Mouse (Mus musculus): Measurements from ENCODE around the gene Sfi1.
"Not testable (repeated sequence)": the region's sequence is repeated elsewhere in the genome, so short reads cannot be mapped to it uniquely, and the experiment has no call there.

Gene Sfi1

DNA sequence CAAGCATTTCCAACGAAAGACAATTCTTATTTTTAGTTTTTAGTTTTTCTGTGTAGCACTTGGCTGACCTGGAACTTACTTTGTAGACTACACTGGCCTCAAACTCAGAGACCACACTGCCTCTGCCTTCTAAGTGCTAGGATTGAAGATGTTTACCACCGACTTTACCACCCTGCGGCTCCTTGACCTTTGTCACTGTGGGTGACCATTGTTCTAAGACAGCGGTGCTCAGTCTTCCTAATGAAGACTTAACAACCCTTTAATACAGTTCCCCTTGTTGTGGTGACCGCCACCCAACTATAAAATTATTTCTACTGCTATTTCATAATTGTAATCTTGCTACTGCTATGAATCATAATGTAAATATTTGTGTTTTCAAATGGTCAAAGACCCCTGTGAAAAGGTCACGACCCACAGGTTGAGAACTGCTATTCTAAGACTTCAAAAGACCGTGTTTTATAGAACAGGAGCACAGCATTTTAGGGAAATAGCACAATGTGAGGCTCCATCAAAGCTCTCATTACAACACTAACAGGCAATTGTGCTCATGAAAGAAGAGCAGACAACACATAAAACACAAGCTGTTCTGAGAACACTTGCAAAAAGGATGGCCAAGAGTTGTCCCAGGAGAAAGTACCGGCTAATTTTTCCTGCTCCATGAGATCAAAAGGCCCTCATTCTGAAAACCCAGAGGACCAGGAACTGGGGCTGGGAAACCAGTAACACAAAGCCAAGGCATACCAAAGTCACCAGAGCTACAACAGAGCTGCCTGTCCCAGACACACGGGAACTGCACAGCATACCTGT lies 47.7 kb downstream of the Sfi1 start:
- DNase-seq (ENCODE audit: low spot score in 2 of 2) = not testable (repeated sequence)

DNA sequence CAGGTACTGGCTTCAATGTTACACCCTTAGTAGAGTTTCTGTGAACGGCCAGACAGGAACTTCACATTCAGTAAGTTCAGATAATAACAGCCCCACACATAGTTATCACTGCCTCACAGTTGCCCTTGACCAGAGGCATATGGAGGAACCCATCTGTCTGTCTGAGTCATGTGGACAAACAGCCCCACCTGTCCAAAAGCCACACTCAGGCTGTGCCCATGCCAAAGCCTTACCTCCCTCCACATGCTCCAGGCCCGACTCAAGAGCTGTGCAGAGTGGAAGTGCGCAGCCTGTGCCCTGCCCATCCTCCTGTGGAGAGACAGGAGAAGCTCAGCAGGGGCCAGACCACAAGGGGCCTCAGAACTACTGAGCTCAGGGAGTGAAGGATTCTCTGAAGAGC lies 49.3 kb downstream of the Sfi1 start:
- DNase-seq (ENCODE audit: low spot score in 2 of 2) = not testable (repeated sequence)

DNA sequence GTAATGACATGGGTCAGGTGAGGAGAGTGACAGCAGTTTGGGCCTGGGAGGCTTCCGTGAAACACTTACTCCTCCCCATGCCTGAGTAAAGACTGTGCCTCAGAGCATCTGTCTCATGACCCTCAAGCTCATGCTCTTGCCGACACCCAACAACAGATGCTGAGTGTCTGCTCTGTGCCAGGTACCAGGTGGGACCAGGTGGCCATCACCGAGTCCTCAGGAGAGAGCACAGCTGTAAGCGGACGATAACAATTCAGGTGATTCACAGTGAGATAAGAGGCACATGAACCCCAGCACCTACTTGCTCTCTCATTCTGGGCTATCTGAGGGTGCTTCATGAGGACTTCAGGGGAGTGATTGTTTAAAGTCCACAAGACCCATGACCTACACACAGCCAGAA lies 50.9 kb downstream of the Sfi1 start:
- DNase-seq (ENCODE audit: low spot score in 2 of 2) = peak; percentile 88 to 89

DNA sequence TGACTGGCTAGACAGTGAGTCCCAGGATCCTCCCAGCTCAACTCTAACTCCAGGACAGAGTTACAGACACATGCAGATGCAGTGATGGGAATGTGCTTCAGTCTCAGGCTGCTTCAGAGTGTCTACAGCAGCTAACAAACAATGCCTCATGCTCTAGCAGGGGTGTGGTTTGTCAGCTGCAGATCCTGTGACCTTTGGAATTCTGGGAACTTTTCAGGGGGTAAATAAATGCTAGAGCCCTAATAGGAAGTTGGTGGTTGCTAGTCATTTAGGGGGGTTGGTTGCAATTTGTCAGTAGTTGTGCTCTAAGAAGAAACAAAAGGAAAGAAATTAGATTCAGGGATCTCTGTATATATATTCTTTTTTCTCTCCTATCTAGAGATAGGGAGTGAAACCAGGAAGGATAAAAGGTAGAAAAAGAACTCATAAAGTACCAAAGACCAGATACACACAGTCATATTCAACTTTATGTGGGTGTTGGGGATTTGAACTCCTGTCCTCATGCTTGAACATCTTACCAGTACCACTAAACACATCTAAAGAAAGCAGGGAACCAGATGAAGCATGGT lies 52.2 kb downstream of the Sfi1 start:
- DNase-seq (ENCODE audit: low spot score in 2 of 2) = peak; percentile 48 to 65

DNA sequence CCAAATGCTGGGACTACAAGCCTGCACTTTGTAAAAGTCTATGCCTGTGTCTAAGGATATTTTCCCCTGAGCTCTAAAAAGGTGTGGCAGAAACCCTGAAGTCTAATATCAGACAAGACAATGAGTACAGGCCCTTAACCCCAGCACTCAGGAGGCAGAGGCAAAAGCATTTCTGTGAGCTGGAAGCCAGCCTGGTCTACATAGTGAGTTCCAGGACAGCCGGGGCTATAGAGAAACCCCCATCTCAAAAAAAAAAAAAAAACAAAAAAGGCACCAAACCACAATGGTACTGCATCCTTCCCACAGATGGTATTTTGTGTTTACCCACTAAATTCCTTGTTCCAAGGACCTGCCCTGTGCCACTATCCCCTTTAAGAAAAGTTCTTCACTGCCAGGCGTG lies 54.9 kb downstream of the Sfi1 start:
- peak; percentile 64 to 65 for DNase-seq (ENCODE audit: low spot score in 2 of 2)

DNA sequence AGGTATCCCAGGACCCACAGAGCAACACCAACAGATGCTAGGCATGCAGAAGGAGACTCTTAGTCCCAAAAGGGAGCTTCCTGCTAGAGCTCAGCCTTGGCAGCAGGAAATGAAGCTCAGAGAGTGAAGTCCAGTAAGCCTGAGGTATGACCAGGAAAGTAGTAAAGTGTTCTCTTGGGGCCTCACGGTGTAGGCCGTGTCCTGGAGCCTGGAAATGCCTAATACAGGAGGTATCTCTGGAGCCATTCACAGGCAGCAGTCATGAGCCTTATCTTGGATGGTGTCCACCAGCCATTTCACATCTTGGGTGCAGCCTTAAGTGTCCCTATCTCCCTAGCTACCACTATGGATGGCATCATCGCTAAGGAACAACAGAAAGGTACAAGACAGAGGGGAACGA lies 56.0 kb downstream of the Sfi1 start:
- peak; percentile 54 to 61 for DNase-seq (ENCODE audit: low spot score in 2 of 2)

DNA sequence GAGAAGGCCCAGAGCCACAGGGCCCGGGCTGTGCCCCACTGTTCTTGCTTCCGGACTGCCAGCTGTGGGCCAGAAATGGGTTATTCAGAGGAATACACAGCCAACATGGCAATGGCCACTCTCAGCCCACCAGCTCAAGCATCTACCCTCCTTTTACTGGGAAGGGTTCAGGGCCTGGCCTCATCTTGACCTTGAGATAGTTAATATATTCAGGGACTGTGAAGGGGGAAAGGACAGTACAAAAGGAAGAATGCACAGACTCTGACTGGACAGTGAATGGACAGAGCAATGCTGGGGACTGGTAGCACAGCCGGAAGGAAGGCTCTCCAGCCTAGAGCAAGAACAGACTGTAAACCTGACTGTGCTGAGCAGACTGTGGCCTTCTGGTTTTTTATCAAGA lies 57.3 kb downstream of the Sfi1 start:
- not testable (repeated sequence) for DNase-seq (ENCODE audit: low spot score in 2 of 2)

DNA sequence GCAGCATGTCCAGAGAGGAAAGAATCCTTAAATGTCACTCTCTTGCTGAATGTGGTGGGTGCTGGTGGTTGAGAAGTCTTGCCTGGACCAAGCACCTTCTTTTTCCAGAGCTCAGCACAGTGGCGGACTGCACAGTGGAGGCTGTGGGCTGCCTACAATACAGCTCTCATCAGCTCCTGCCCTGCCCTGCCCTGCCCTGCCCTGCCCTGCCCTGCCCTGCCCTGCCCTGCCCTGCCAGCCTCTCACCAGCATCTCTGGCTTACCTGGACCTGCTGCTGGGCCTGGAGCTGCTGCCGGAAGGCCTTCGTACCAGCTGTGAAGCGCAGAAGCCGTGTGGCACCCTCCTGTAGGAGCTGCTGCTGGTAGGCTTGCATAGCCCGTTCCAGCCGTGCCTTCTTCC lies 57.9 kb downstream of the Sfi1 start:
- not testable (repeated sequence) for DNase-seq (ENCODE audit: low spot score in 2 of 2)

DNA sequence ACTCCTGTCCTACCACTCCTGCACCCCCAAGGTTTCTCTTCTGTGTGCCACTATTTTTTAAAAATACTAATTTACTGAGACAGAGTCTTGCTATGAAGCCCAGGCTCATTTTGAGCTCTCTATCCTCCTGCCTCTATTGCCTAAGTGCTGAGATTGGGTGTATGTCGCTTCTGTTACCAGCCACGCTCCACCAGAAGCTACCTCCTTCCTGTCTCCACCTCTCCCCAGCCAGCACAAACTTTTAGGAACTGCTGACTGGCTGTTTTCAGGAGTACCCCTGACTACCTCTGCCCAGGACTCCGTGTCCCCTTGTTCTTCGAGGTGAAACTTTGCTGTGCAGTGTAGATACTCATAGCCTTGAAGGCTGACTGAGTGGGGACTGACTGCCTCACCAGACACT lies 59.9 kb downstream of the Sfi1 start:
- DNase-seq (ENCODE audit: low spot score in 2 of 2) = not testable (repeated sequence)

DNA sequence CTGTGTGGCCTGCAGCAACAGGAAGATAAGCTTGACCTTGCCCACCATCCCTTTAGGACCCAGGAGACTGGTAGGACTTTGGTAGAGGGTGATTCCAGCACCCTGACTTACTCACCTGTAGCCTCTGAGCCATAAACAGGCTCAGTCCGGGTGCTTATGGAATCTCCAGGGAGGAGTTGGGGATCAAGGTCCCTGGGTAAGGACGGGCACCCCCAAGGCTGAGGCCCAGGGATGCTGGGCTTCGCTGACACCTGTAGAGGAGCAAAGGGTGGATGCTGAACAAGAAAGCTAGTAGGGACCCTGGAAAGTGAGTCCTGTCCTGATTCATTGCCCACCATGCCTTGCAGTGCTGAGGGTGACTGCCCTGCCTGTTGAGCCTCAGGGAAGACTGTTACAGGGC lies 60.3 kb downstream of the Sfi1 start:
- not testable (repeated sequence) for DNase-seq (ENCODE audit: low spot score in 2 of 2)

DNA sequence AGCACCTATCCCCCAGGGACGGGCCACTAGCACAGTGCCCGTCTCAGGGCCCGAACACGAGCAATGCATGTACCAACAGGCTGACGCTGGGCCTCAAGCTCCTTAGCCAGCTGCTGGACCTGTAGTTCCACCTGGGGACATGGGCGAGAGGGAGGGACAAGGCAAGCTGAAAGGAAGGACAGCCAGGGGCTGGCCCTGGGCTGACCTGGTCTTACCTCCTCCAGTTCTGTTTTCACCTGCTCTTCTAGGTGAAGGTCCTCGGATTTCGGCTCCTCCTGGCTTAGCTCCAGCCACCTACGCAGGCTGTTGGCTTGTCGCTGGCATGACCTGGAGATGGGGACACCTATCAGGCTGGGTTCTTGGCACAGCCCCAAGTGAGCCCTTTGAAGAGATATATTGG lies 61.3 kb downstream of the Sfi1 start:
- DNase-seq (ENCODE audit: low spot score in 2 of 2) = peak; percentile 68 to 75

DNA sequence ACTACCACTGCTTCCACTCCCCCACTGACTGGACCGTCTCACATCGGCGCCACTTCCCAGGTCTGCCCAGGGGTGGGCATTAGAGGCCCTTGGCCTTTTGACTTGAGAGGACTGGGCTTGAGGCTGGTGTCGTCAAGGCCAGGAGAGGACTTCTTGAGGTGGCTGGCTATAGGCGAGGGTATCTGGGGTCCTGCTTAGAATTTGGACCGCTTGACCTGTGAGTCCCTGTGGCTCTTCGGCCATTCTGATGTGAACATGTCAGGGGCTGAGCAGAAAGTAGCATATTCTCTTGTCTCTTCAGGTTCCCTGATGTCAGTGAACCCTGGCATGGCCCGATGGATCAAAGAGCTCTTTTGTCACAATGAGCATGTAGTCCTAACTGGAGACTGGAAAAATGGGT lies 63.4 kb downstream of the Sfi1 start:
- peak; percentile 83 to 88 for DNase-seq (ENCODE audit: low spot score in 2 of 2)

DNA sequence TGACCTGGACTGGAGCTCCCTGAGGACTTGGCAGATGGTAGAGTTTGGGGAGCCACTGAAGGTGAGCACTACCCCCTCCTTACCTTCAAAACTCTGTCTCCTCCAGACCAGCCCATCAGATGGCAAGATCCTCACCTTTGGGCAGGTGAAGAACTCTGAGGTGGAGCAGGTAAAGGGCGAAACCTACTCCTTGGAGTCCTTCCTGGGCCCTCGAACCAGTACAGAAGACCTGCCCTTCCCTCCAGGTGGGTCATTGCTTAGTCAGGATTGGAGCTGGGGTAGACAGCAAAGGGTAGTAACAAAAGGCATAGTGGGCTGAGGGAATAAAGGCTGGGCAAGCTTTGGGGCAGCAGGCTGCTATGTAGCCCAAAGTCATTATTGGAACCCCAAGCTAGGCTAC lies 64.0 kb downstream of the Sfi1 start:
- not testable (repeated sequence) for DNase-seq (ENCODE audit: low spot score in 2 of 2)

DNA sequence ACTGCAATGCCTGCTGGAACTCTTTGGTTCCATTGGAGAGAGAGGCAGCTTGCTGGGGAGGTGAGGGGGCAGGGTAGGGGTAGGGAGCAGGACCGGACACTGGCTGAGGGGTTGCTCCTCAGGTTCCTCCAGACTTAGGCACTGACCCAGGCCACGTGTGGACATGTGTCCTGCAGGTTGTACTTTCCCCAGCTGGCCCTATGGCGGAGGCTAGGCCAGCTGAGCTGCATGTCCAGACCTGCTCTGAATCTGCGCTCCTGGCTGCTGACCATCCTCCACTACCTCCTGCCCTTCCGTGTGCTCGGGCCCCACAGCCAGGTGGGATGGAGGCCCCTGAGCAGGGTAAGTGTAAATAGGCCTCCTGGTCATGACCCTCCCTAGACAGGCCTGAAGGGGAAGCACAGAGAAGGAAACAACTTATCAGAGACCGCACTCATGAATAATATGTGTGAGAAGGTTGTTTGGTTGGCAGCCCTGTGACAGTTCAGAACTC lies 65.9 kb downstream of the Sfi1 start:
- not testable (repeated sequence) for DNase-seq (ENCODE audit: low spot score in 2 of 2)

DNA sequence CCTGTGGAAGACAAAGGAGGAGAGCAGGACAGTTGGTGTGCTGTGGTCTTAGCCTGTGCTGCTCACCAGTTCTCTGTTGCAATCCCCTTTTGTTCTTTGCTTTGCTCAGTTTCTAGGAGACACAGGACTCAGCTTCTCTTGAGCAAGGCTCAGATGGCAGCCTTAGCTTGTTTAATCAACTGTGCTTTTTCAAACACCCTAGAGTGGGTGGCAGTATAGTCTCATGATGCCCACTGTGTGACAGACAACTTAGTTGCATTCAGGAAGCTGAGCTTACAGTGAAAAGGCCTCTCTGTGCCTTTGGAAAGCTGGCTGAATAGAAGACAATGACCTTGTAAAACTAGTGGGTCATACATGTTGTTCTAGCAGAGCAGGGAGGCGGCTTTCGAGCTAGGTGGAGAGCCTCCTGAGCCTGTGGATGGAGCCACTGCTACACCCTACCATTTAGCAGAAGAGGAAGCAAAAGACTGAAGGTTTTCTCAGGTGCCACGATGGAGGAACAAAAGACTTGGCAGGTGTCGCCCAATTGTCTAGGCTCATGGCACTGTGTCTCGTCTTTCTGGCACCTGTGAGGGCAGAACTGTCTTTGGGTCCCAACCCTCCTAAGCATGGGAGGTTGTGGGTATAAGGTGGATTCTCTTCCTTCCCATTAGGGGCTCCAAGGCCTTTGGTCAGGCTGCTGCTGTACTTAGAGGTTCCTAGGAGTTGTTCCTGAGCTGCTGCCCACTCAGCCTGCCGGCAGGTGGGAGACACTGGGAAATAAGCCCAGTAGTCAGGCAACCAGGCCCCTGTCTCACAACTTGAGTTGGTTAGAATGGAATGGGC lies 66.6 kb downstream of the Sfi1 start:
- peak; percentile 94 to 95 for DNase-seq (ENCODE audit: low spot score in 2 of 2)

DNA sequence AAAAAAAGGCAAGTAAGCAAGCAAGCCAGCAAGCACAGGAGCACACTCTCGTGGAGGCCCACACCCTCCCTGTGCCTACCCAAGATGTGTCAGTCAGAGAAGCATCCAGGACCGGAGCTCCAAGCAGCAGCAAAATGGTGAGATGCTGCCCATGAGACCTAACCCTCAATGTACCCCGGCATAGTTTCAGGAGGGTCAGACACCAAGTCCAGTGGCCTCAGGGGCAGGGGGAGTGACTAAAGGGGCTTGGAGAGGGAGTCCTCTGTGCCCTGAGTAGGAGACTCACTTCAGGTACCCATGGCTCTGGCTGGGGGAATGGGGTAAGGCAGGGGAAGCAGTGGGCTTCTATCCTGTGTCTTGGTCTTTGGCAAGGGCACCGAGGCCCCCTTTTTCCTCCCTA lies 67.3 kb downstream of the Sfi1 start:
- DNase-seq (ENCODE audit: low spot score in 2 of 2) = not testable (repeated sequence)

DNA sequence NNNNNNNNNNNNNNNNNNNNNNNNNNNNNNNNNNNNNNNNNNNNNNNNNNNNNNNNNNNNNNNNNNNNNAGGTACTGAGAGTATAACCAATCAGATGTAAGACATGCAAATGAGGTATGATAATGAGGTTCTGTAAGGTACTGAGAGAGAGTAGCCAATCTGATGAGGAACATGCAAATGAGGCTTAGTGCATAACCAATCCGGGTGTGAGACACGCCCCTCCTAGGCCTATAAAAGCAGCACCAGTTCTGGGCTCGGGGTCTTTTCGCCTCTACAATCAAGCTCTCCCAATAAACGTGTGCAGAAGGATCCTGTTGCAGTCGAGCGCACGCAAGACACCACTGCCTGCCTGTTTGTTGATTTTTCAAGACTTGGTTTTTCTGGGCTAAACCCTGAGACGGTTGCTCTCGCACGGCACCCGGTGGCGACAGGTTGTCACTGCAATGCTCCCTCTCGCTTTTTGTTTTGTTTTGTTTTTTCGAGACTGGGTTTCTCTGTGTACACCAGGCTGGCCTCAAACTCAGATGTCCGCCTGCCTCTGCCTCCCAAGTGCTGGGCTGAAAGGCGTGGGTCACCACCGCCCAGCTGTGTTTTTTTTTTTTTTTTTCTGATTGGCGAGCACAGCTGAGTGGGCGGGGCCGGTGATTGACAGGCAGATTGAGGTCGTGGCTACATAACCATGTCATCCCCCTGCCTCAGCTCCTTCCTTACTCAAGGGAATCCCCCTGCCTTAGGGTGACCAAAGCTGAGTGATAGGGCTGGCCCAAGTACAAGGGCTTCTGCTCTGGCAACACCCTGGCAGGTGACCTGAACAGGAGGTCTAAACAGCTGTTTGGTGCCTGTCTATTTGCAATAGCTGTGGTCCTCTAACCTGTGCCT lies 68.1 kb downstream of the Sfi1 start:
- DNase-seq (ENCODE audit: low spot score in 2 of 2) = not testable (repeated sequence)

DNA sequence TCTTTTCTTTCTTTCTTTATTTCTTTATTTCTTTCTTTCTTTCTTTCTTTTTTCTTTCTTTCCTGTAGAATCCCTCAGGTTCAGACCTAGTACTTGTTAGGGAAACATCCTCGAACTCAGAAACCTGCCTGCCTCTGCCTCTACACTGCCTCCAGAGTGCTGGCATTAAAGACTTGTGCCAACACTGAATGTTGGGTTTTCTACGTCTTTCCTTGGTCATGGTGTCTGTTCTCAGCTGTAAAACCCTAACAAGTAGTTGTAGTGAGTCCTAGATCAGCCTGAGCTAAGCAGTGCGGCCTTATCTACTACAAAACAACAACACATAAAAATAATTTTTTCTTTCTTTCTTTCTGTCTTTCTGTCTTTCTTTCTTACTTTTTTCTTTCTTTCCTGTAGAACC lies 78.9 kb downstream of the Sfi1 start:
- DNase-seq (ENCODE audit: low spot score in 2 of 2) = no peak

DNA sequence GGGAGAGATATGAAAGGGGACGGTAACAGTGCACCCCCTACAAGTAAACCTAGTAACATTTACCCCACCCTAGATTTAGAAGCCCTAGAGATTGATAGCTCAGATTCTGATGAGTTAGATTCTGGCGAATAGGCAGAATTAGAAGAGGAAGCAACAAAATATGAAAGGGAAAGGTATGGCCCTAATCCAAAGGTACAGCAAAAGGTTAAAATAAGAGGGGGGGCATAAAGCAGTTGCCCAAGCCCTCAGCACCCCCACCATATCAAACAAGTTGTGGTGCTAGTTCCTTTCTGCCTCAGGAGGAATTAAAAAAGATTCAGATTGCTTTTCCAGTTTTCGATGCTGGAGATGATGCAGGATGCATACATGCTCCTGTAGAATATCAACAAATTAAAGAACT lies 87.1 kb downstream of the Sfi1 start:
- no peak for DNase-seq (ENCODE audit: low spot score in 2 of 2)

DNA sequence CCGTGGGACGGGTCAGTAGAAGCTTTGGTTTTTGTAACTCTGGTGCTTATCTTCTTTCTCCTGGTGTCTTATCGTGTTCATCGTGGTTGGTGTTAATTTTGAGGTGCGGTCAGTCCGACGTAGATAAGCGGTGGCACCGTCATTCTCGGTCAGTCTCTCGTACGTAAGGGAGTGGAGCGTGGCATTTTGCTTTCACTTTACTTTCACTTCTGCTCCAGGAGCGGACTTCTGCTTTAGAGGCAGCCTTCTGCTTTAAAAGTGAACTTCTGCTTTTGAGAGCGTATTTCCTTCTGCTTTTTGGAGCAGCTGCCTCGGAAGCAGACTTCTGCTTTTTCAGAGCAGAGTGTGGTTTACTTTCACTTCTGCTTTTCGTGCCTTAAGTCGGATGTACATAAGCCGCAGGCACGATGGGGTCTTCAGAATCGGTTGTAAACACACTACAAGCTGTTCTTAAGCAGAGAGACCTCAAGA lies 88.0 kb downstream of the Sfi1 start:
- DNase-seq (ENCODE audit: low spot score in 2 of 2) = no peak
